ENCODE assay signal across 8 mouse cellular contexts in the genomic region with DNA sequence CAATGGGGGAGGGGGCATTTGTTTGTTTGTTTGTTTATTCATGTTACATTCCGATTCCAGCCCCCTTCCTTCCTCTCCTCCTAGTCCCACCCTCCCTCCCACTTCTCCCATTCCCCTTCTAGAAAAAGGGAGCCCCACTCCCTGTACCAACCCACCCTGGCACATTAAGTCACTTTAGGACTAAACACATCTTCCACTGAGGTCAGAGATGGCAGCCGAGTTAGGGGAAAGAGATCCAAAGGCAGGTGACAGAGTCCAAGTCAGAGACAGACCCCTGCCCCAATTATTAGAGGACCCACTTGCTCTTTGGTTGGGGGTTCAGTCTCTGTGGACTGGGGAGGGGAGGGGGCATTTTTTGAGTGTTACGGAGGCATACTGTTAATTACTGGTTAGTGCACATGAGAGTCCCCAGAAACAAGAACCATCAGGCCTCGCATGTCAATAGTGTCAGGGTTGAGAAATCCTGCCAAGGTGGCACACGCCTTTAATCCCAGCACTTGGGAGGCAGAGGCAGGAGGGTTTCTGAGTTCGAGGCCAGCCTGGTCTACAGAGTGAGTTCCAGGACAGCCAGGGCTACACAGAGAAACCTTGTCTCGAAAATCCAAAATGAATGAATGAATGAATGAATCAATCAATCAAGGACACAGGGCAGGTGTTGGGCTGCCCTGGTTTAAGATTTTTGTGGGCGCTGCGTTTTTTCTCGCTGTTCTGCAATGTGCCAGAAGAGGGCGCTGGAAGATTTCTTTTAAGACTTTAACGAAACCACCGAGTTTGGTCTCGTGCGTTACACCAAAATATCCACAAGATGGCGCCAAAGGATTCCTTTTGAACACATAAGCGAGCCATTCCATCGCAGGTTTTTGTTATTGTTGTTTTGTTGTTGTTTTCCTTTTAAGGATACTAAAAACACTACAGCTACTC.
DNase-seq lines count a peak whose midpoint lies in the region; ATAC-seq lines count a peak whose summit lies in the region.

No protein-coding gene starts in this region.

- H3K27me3 ChIP-seq in intestine, embryonic 14.5 days (replicated peaks; ENCODE audit: control insufficient read depth, insufficient read depth, low read length) = no peaks in the 10 kb centered on the region
- peaks cover 58% of the 10 kb centered on the region for H3K27me3 ChIP-seq in midbrain, embryonic 10.5 days (ENCODE audit: low read depth, poor library complexity, severe bottlenecking)

- H3K9me3 ChIP-seq in intestine, embryonic 14.5 days (ENCODE audit: control insufficient read depth, low read length) = no peaks in the 10 kb centered on the region
- no peaks in the 10 kb centered on the region; the same call in 1 of the 2 replicates for H3K9me3 ChIP-seq in midbrain, embryonic 10.5 days (replicated peaks)

- no peak overlapping the region for H3K27ac ChIP-seq in intestine, embryonic 14.5 days (ENCODE audit: low read depth)
- no peak overlapping the region for H3K27ac ChIP-seq in midbrain, embryonic 10.5 days (replicated peaks)

- 21% methylated on average over 18 of the region's 18 CpGs for WGBS in intestine, embryonic 14.5 days
- WGBS in midbrain, embryonic 10.5 days = 23% methylated on average over 18 of the region's 18 CpGs

- intact Hi-C loops in left cerebral cortex, postnatal 10 days (cut with DNase I) = loop anchor here (1.0 to 10.0 kb wide), 6 partner anchors 83 to 750 kb away; partner anchors contain the start of genes Dnttip2 and Gclm

- ATAC-seq in intestine, embryonic 14.5 days (replicated peaks; ENCODE audit: low FRiP score, low TSS enrichment, low read depth) = peak; percentile 68; the same call in 1 of the 2 replicates

- H3K36me3 ChIP-seq in intestine, embryonic 14.5 days (ENCODE audit: control insufficient read depth, insufficient read depth, low read length) = no peaks in the 10 kb centered on the region
- no peaks in the 10 kb centered on the region for H3K36me3 ChIP-seq in midbrain, embryonic 10.5 days

- no peak overlapping the region for H3K4me3 ChIP-seq in intestine, embryonic 14.5 days (ENCODE audit: low read depth, low read length)
- H3K4me3 ChIP-seq in midbrain, embryonic 10.5 days = no peak overlapping the region

- H3K4me2 ChIP-seq in intestine, embryonic 14.5 days (ENCODE audit: low read length) = peak overlapping the region; percentile 23; the same call in 1 of the 2 replicates

- no peak overlapping the region for H3K9ac ChIP-seq in intestine, embryonic 14.5 days (ENCODE audit: low read length)

- peaks cover 5% of the 10 kb centered on the region; the same call in 1 of the 2 replicates for H3K4me1 ChIP-seq in intestine, embryonic 14.5 days (replicated peaks; ENCODE audit: control insufficient read depth, insufficient read depth, low read length)
- H3K4me1 ChIP-seq in midbrain, embryonic 10.5 days = peaks cover 33% of the 10 kb centered on the region

- DNase-seq in adipocyte (ENCODE audit: low spot score) = peak; percentile 97
- DNase-seq in embryo, embryonic 10 days (ENCODE audit: low spot score) = peak; percentile 94
- peak; percentile 67 for DNase-seq in gastrocnemius, postnatal 25 days
- DNase-seq in intestine, embryonic 14.5 days (ENCODE audit: low spot score) = peak; percentile 94
- peak; percentile 85 to 89 for DNase-seq in left cerebral cortex, postnatal 10 days (ENCODE audit: extremely low spot score in 1 of 2, low spot score in 2 of 2)
- peak; percentile 81 for DNase-seq in midbrain, embryonic 10.5 days (ENCODE audit: low spot score)
- peak; percentile 86 to 88 for DNase-seq in right cerebral cortex, postnatal 36 days (ENCODE audit: low spot score in 2 of 2)
- DNase-seq in yolk sac, embryonic 10.5 days (ENCODE audit: low spot score) = peak; percentile 83
